ENCODE assay signal across 25 mouse cellular contexts in the genomic region with DNA sequence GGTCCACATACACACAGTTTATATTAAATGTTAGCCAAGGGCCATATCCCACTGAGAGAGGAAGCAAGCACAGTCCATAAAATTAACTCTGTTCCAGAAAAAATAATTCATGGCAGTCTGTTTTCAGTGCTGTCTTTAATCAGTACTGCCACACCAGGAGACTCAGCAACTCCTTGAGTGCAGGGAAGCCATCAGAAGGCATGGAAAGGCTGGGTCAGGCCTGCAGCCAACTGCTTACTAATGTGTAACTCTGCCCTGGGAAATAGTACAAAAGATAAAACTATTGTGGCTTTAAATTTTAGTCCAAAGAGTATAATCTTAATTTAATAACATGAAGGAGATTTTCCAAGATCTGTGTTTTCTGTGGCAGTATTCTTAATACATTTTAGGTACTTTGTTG.
DNase-seq lines count a peak whose midpoint lies in the region; ATAC-seq and TF ChIP-seq lines count a peak whose summit lies in the region.
"Had no signal": no experiment of that assay in that cellular context is flagged by ENCODE, and none has a peak within 500 bp of the region (broad histone marks: within the 10 kb centered on the region; RNA-seq: fewer than 3 reads in every experiment).

No protein-coding gene starts in this region.

- no peak overlapping the region for H3K9ac ChIP-seq in forebrain, embryonic 12.5 days
- no peak overlapping the region for H3K9ac ChIP-seq in forebrain, embryonic 15.5 days (replicated peaks)
- no peak overlapping the region for H3K9ac ChIP-seq in hindbrain, postnatal 0 days (replicated peaks; ENCODE audit: low read length)
- H3K9ac ChIP-seq in hindbrain, embryonic 11.5 days (ENCODE audit: low read depth, low read length) = no peak overlapping the region
- H3K9ac ChIP-seq in midbrain, embryonic 15.5 days = no peak overlapping the region
- H3K9ac ChIP-seq: embryonic facial prominence, embryonic 12.5 days; hindbrain, embryonic 12.5 days; liver, embryonic 13.5 days; lung, embryonic 15.5 days; neural tube, embryonic 12.5 days had no signal

- H3K4me2 ChIP-seq in forebrain, embryonic 12.5 days = no peak overlapping the region
- no peak overlapping the region for H3K4me2 ChIP-seq in forebrain, embryonic 15.5 days (replicated peaks)
- no peak overlapping the region for H3K4me2 ChIP-seq in hindbrain, postnatal 0 days (ENCODE audit: low read depth, low read length)
- no peak overlapping the region for H3K4me2 ChIP-seq in hindbrain, embryonic 11.5 days (replicated peaks; ENCODE audit: low read depth, low read length)
- H3K4me2 ChIP-seq in midbrain, embryonic 15.5 days = no peak overlapping the region
- H3K4me2 ChIP-seq: embryonic facial prominence, embryonic 12.5 days; heart, embryonic 11.5 days; hindbrain, embryonic 12.5 days; liver, embryonic 13.5 days; lung, embryonic 15.5 days; neural tube, embryonic 12.5 days had no signal

- peak; percentile 2 for DNase-seq in hindbrain, postnatal 0 days (ENCODE audit: low spot score)
- DNase-seq in hindbrain, embryonic 11.5 days (ENCODE audit: low spot score) = no peak
- no peak for DNase-seq in midbrain, embryonic 10.5 days (ENCODE audit: low spot score)
- no peak for DNase-seq in cerebellum, adult 11-12 months
- DNase-seq: adrenal gland, postnatal 14 days; cerebellum, adult 9-10 months; heart, adult 11 months; kidney, adult 11 months; kidney, postnatal 14 days; layer of hippocampus, postnatal 36 days; liver, embryonic 13.5 days; lung, postnatal 36 days; midbrain, embryonic 14.5 days; right cerebral cortex, postnatal 25 days; spleen, adult 18-20 months had no signal

- no peak for ATAC-seq in forebrain, embryonic 12.5 days (ENCODE audit: low FRiP score)
- ATAC-seq in forebrain, embryonic 15.5 days (replicated peaks) = no peak
- no peak for ATAC-seq in hindbrain, postnatal 0 days
- ATAC-seq in hindbrain, embryonic 11.5 days (ENCODE audit: low FRiP score) = no peak
- ATAC-seq in midbrain, embryonic 15.5 days (replicated peaks) = no peak

- H3K4me3 ChIP-seq in forebrain, embryonic 12.5 days (replicated peaks) = no peak overlapping the region
- H3K4me3 ChIP-seq in forebrain, embryonic 15.5 days = no peak overlapping the region
- no peak overlapping the region for H3K4me3 ChIP-seq in hindbrain, postnatal 0 days (ENCODE audit: low read length)
- H3K4me3 ChIP-seq in hindbrain, embryonic 11.5 days (ENCODE audit: low read depth, low read length) = no peak overlapping the region
- H3K4me3 ChIP-seq in midbrain, embryonic 10.5 days = no peak overlapping the region
- H3K4me3 ChIP-seq in midbrain, embryonic 15.5 days = no peak overlapping the region
- H3K4me3 ChIP-seq: embryonic facial prominence, embryonic 12.5 days; erythroblast, embryonic 14.5 days; hindbrain, embryonic 12.5 days; liver, embryonic 13.5 days; lung, embryonic 15.5 days; megakaryocyte, embryonic 14.5 days; neural tube, embryonic 12.5 days had no signal

- 0 out of 2 replicates have a peak overlapping the region, but pooled peaks have one; percentile 36 for H3K27ac ChIP-seq in forebrain, embryonic 12.5 days
- H3K27ac ChIP-seq in forebrain, embryonic 15.5 days (replicated peaks) = no peak overlapping the region
- no peak overlapping the region for H3K27ac ChIP-seq in hindbrain, postnatal 0 days
- no peak overlapping the region for H3K27ac ChIP-seq in hindbrain, embryonic 11.5 days (ENCODE audit: low read depth, low read length)
- 0 out of 2 replicates have a peak overlapping the region, but pooled peaks have one; percentile 9 for H3K27ac ChIP-seq in midbrain, embryonic 10.5 days (replicated peaks)
- no peak overlapping the region for H3K27ac ChIP-seq in midbrain, embryonic 15.5 days
- H3K27ac ChIP-seq: embryonic facial prominence, embryonic 12.5 days; hindbrain, embryonic 12.5 days; liver, embryonic 13.5 days; lung, embryonic 15.5 days; neural tube, embryonic 12.5 days had no signal

- H3K36me3 ChIP-seq in forebrain, embryonic 12.5 days (replicated peaks) = no peaks in the 10 kb centered on the region
- no peaks in the 10 kb centered on the region for H3K36me3 ChIP-seq in forebrain, embryonic 15.5 days
- H3K36me3 ChIP-seq in hindbrain, postnatal 0 days (ENCODE audit: insufficient read depth, low read length) = no peaks in the 10 kb centered on the region
- H3K36me3 ChIP-seq in hindbrain, embryonic 11.5 days (ENCODE audit: control insufficient read depth, insufficient read depth, low read length) = no peaks in the 10 kb centered on the region
- H3K36me3 ChIP-seq in midbrain, embryonic 10.5 days = no peaks in the 10 kb centered on the region
- H3K36me3 ChIP-seq in midbrain, embryonic 15.5 days (replicated peaks) = no peaks in the 10 kb centered on the region
- H3K36me3 ChIP-seq: embryonic facial prominence, embryonic 12.5 days; hindbrain, embryonic 12.5 days; liver, embryonic 13.5 days; lung, embryonic 15.5 days; neural tube, embryonic 12.5 days had no signal

- TF ChIP-seq CTCF in hindbrain, postnatal 0 days (IDR thresholded peaks at IDR 0.05; ENCODE audit: low read depth) = no peak

- H3K9me3 ChIP-seq in forebrain, embryonic 12.5 days = no peaks in the 10 kb centered on the region
- no peaks in the 10 kb centered on the region for H3K9me3 ChIP-seq in forebrain, embryonic 15.5 days
- H3K9me3 ChIP-seq in hindbrain, postnatal 0 days (ENCODE audit: low read length) = no peaks in the 10 kb centered on the region
- no peaks in the 10 kb centered on the region for H3K9me3 ChIP-seq in hindbrain, embryonic 11.5 days (ENCODE audit: control insufficient read depth, low read length)
- H3K9me3 ChIP-seq in midbrain, embryonic 10.5 days (replicated peaks) = no peaks in the 10 kb centered on the region
- H3K9me3 ChIP-seq in midbrain, embryonic 15.5 days = no peaks in the 10 kb centered on the region
- H3K9me3 ChIP-seq: embryonic facial prominence, embryonic 12.5 days; hindbrain, embryonic 12.5 days; liver, embryonic 13.5 days; lung, embryonic 15.5 days; megakaryocyte, embryonic 14.5 days; neural tube, embryonic 12.5 days had no signal

- H3K4me1 ChIP-seq in forebrain, embryonic 12.5 days = peaks cover 29% of the 10 kb centered on the region
- peaks cover 29% of the 10 kb centered on the region for H3K4me1 ChIP-seq in forebrain, embryonic 15.5 days
- no peaks in the 10 kb centered on the region for H3K4me1 ChIP-seq in hindbrain, postnatal 0 days (ENCODE audit: insufficient read depth, low read length)
- no peaks in the 10 kb centered on the region for H3K4me1 ChIP-seq in hindbrain, embryonic 11.5 days (replicated peaks; ENCODE audit: control insufficient read depth, insufficient read depth, low read length)
- peaks cover 16% of the 10 kb centered on the region for H3K4me1 ChIP-seq in midbrain, embryonic 10.5 days
- H3K4me1 ChIP-seq in midbrain, embryonic 15.5 days = peaks cover 4% of the 10 kb centered on the region; the same call in 1 of the 2 replicates
- H3K4me1 ChIP-seq: embryonic facial prominence, embryonic 12.5 days; hindbrain, embryonic 12.5 days; liver, embryonic 13.5 days; lung, embryonic 15.5 days; megakaryocyte, embryonic 14.5 days; neural tube, embryonic 12.5 days had no signal

- H3K27me3 ChIP-seq in forebrain, embryonic 12.5 days = no peaks in the 10 kb centered on the region
- no peaks in the 10 kb centered on the region for H3K27me3 ChIP-seq in forebrain, embryonic 15.5 days
- H3K27me3 ChIP-seq in hindbrain, postnatal 0 days (ENCODE audit: insufficient read depth, low read length) = no peaks in the 10 kb centered on the region
- H3K27me3 ChIP-seq in hindbrain, embryonic 11.5 days (ENCODE audit: control insufficient read depth, insufficient read depth, low read length) = no peaks in the 10 kb centered on the region
- H3K27me3 ChIP-seq in midbrain, embryonic 10.5 days (ENCODE audit: low read depth, poor library complexity, severe bottlenecking) = no peaks in the 10 kb centered on the region
- no peaks in the 10 kb centered on the region for H3K27me3 ChIP-seq in midbrain, embryonic 15.5 days (replicated peaks)
- H3K27me3 ChIP-seq: embryonic facial prominence, embryonic 12.5 days; hindbrain, embryonic 12.5 days; liver, embryonic 13.5 days; lung, embryonic 15.5 days; megakaryocyte, embryonic 14.5 days; neural tube, embryonic 12.5 days had no signal

Comparison
In these comparisons a context has a peak if more than half of its experiments do, and no peak if none do; other contexts are left out.
1. H3K27ac ChIP-seq: peak in forebrain, embryonic 12.5 days (single experiment) and midbrain, embryonic 10.5 days (single experiment); none in forebrain, embryonic 15.5 days (single experiment), hindbrain, postnatal 0 days (single experiment), hindbrain, embryonic 11.5 days (single experiment) and midbrain, embryonic 15.5 days (single experiment).